Mouse (Mus musculus) lung, embryonic 15.5 days (tissue): ENCODE measurements around the gene H3f3b. TPM values are rescaled to one million over a fixed set of nuclear protein-coding genes. Genes with fewer than 3 reads are reported as not detected.
"Not testable (repeated sequence)": the region's sequence is repeated elsewhere in the genome, so short reads cannot be mapped to it uniquely, and the experiment has no call there.

Source experiments
- ATAC-seq: fragments of 200-750 bp; cut with Nextera tagmentation; 2 replicates; pipeline ENCODE4 v1.8.0; 2017; ENCODE audit warnings: moderate number of reproducible peaks, borderline replicate concordance; ENCODE audit not compliant: low FRiP score, low TSS enrichment; ENCODE audit errors: extremely low read depth
- H3K27ac ChIP-seq: fragments of 300-500 bp; sonication (generic); 2 replicates; pipeline ENCODE4 v1.5.1; 2015; ENCODE audit warnings: moderate library complexity, mild to moderate bottlenecking, inconsistent platforms
- H3K27me3 ChIP-seq: fragments of 300-500 bp; sonication (generic); 2 replicates; pipeline ENCODE4 v1.6.1; 2015; ENCODE audit warnings: inconsistent platforms
- H3K36me3 ChIP-seq: fragments of 300-500 bp; sonication (generic); 2 replicates; pipeline ENCODE4 v1.6.1; 2015; ENCODE audit warnings: inconsistent platforms
- H3K4me1 ChIP-seq: fragments of 300-500 bp; sonication (generic); 2 replicates; pipeline ENCODE4 v1.6.1; 2015; ENCODE audit warnings: inconsistent platforms
- H3K4me2 ChIP-seq: fragments of 300-500 bp; sonication (generic); 2 replicates; pipeline ENCODE4 v1.6.1; 2015; ENCODE audit warnings: inconsistent platforms, mild to moderate bottlenecking, moderate library complexity
- H3K4me3 ChIP-seq: fragments of 300-500 bp; sonication (generic); 2 replicates; pipeline ENCODE4 v1.5.1; 2015; ENCODE audit warnings: mild to moderate bottlenecking, inconsistent platforms
- H3K9ac ChIP-seq: fragments of 300-500 bp; sonication (generic); 2 replicates; pipeline ENCODE4 v1.6.1; 2015; ENCODE audit warnings: inconsistent platforms
- H3K9me3 ChIP-seq: fragments of 300-500 bp; sonication (generic); 2 replicates; pipeline ENCODE4 v1.6.1; 2016; ENCODE audit warnings: inconsistent platforms
- WGBS: fragments of 180-500 bp; shearing (Covaris S2); methylation state at CpG from one replicate; pipeline ENCODE4 v1.1.7; 2015; 5-methylcytosine and 5-hydroxymethylcytosine counted together
- polyA plus RNA-seq: library from polyadenylated mRNA; unstranded; fragments of >200 nt; fragmentation: Nextera tagmentation; extraction: Ambion mirVana; gene quantifications from 2 replicates; pipeline ENCODE4 v1.2.1, GENCODE M21; 2015

H3f3b gene
- polyA plus RNA-seq, 1 experiment from 2014 or later = 1,879 TPM

GRCm38 (mm10) chr11:116028177-116028865 is 559 bp upstream of the H3f3b start:
- no peak for ATAC-seq
- Histone ChIP-seq H3K27me3 (no peaks in the 10 kb centered on the region), H3K27ac (no peak overlapping the region), H3K9me3 (no peaks in the 10 kb centered on the region), H3K4me3 (no peak overlapping the region), H3K4me2 (no peak overlapping the region), H3K9ac (no peak overlapping the region), H3K36me3 (peaks cover 5% of the 10 kb centered on the region; the same call in 1 of the 2 replicates), H3K4me1 (peaks cover 28% of the 10 kb centered on the region)
- WGBS = 76% methylated on average over 9 of the region's 9 CpGs

GRCm38 (mm10) chr11:116025056-116025845 is 2.5 kb downstream of the H3f3b start:
- Histone ChIP-seq H3K4me2 (no peak overlapping the region), H3K36me3 (peaks cover 17% of the 10 kb centered on the region), H3K9ac (no peak overlapping the region), H3K4me1 (peaks cover 24% of the 10 kb centered on the region), H3K9me3 (no peaks in the 10 kb centered on the region), H3K27me3 (no peaks in the 10 kb centered on the region), H3K4me3 (no peak overlapping the region), H3K27ac (no peak overlapping the region)
- 88% methylated on average over 3 of the region's 3 CpGs for WGBS
- ATAC-seq = no peak

- Histone ChIP-seq H3K9ac (peak overlapping the region; percentile 100), H3K4me1 (peaks cover 20% of the 10 kb centered on the region), H3K9me3 (no peaks in the 10 kb centered on the region), H3K27me3 (no peaks in the 10 kb centered on the region), H3K36me3 (peaks cover 17% of the 10 kb centered on the region), H3K4me2 (peak overlapping the region; percentile 49; the same call in 1 of the 2 replicates), H3K4me3 (peak overlapping the region; percentile 87), H3K27ac (peak overlapping the region; percentile 99)
- ATAC-seq = peak; percentile 95
- under 1% methylated on average over 36 of the region's 37 CpGs for WGBS
These were observed 3.4 kb downstream of the H3f3b start for GRCm38 (mm10) chr11:116024356-116024808.

GRCm38 (mm10) chr11:116023771-116024355 is 3.9 kb downstream of the H3f3b start:
- Histone ChIP-seq H3K9me3 (no peaks in the 10 kb centered on the region), H3K4me3 (peak overlapping the region; percentile 87), H3K4me1 (peaks cover 17% of the 10 kb centered on the region), H3K27ac (peak overlapping the region; percentile 99), H3K27me3 (no peaks in the 10 kb centered on the region), H3K36me3 (peaks cover 17% of the 10 kb centered on the region), H3K9ac (peak overlapping the region; percentile 100), H3K4me2 (peak overlapping the region; percentile 49)
- under 1% methylated on average over 55 of the region's 57 CpGs for WGBS
- ATAC-seq = peak; percentile 73

GRCm38 (mm10) chr11:116023074-116023770 is 4.5 kb downstream of the H3f3b start:
- H3K27me3 ChIP-seq, ATAC-seq, H3K9me3 ChIP-seq: not testable (repeated sequence)
- peak overlapping the region; percentile 99 for H3K27ac ChIP-seq
- peaks cover 17% of the 10 kb centered on the region for H3K36me3 ChIP-seq
- H3K9ac ChIP-seq = peak overlapping the region; percentile 100
- 2% methylated on average over 18 of the region's 18 CpGs for WGBS
- peaks cover 17% of the 10 kb centered on the region for H3K4me1 ChIP-seq
- peak overlapping the region; percentile 87 for H3K4me3 ChIP-seq
- H3K4me2 ChIP-seq = peak overlapping the region; percentile 49

- 42% methylated on average over 4 of the region's 4 CpGs for WGBS
- H3K4me1 ChIP-seq = peaks cover 17% of the 10 kb centered on the region
- H3K4me3 ChIP-seq = peak overlapping the region; percentile 87
- peaks cover 17% of the 10 kb centered on the region for H3K36me3 ChIP-seq
- peak overlapping the region; percentile 44 for H3K9ac ChIP-seq
- no peaks in the 10 kb centered on the region for H3K27me3 ChIP-seq
- no peaks in the 10 kb centered on the region for H3K9me3 ChIP-seq
- ATAC-seq = no peak
- no peak overlapping the region for H3K27ac ChIP-seq
- H3K4me2 ChIP-seq = peak overlapping the region; percentile 59
These were observed 5.4 kb downstream of the H3f3b start for GRCm38 (mm10) chr11:116022256-116022780.

GRCm38 (mm10) chr11:116021328-116022220 is 6.2 kb downstream of the H3f3b start:
- peak overlapping the region; percentile 12; the same call in 1 of the 2 replicates for H3K4me3 ChIP-seq
- H3K36me3 ChIP-seq = peaks cover 17% of the 10 kb centered on the region
- H3K27ac ChIP-seq = no peak overlapping the region
- no peaks in the 10 kb centered on the region for H3K9me3 ChIP-seq
- no peak for ATAC-seq
- peak overlapping the region; percentile 17; the same call in 1 of the 2 replicates for H3K4me2 ChIP-seq
- H3K4me1 ChIP-seq = peaks cover 17% of the 10 kb centered on the region
- WGBS = 60% methylated on average over 6 of the region's 6 CpGs
- 0 out of 2 replicates have a peak overlapping the region, but pooled peaks have one; percentile 3 for H3K9ac ChIP-seq
- no peaks in the 10 kb centered on the region for H3K27me3 ChIP-seq

- no peak for ATAC-seq
- Histone ChIP-seq H3K9ac (no peak overlapping the region), H3K9me3 (no peaks in the 10 kb centered on the region), H3K27ac (peak overlapping the region; percentile 33; the same call in 1 of the 2 replicates), H3K36me3 (peaks cover 17% of the 10 kb centered on the region), H3K27me3 (no peaks in the 10 kb centered on the region), H3K4me3 (no peak overlapping the region), H3K4me2 (no peak overlapping the region), H3K4me1 (peaks cover 17% of the 10 kb centered on the region)
- 18% methylated on average over 1 of the region's 1 CpGs for WGBS
These were observed 7.2 kb downstream of the H3f3b start for GRCm38 (mm10) chr11:116020519-116020922.

- Histone ChIP-seq H3K27ac (peak overlapping the region; percentile 33; the same call in 1 of the 2 replicates), H3K9ac (no peak overlapping the region), H3K4me2 (no peak overlapping the region), H3K36me3 (peaks cover 17% of the 10 kb centered on the region), H3K27me3 (no peaks in the 10 kb centered on the region), H3K4me3 (no peak overlapping the region), H3K9me3 (no peaks in the 10 kb centered on the region), H3K4me1 (peaks cover 13% of the 10 kb centered on the region; the same call in 1 of the 2 replicates)
- 64% methylated on average over 2 of the region's 2 CpGs for WGBS
- no peak for ATAC-seq
These were observed 7.8 kb downstream of the H3f3b start for GRCm38 (mm10) chr11:116019976-116020411.

GRCm38 (mm10) chr11:116019360-116019791 is 8.4 kb downstream of the H3f3b start:
- Histone ChIP-seq H3K4me2 (no peak overlapping the region), H3K9me3 (no peaks in the 10 kb centered on the region), H3K4me3 (no peak overlapping the region), H3K36me3 (peaks cover 17% of the 10 kb centered on the region), H3K27me3 (no peaks in the 10 kb centered on the region), H3K4me1 (peaks cover 13% of the 10 kb centered on the region; the same call in 1 of the 2 replicates), H3K9ac (no peak overlapping the region), H3K27ac (no peak overlapping the region)
- no peak for ATAC-seq
- WGBS = 47% methylated on average over 1 of the region's 1 CpGs
